Mouse (Mus musculus) skeletal muscle tissue, adult 2 months (tissue): ENCODE data around the gene Fam83g.

ENCODE experiments used
- DNase-seq: peaks from one replicate; pipeline ENCODE4 v3.0.0-alpha.2; 2012; ENCODE audit warnings: low read depth, low spot score

The Fam83g gene

DNA sequence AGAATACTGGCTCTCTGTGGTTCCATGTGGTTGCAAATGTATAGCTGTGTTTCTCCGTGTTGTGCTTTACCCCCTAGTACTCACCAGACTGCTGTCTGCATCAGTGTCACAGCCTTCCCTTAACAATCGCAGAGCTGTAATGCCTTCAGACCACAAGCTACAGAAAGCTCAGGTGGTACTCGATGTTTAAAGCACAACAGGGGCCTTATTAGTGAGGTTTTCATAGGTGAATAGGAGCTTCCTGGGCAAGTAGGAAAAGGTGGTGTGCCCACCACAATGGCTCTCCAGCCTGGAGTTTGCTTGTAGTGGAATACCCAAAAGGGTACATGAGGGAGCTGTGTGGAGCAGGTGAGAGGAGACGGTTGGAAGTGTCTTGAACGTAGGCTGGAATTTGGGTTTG lies 31.7 kb upstream of the Fam83g start:
- no peak for DNase-seq

DNA sequence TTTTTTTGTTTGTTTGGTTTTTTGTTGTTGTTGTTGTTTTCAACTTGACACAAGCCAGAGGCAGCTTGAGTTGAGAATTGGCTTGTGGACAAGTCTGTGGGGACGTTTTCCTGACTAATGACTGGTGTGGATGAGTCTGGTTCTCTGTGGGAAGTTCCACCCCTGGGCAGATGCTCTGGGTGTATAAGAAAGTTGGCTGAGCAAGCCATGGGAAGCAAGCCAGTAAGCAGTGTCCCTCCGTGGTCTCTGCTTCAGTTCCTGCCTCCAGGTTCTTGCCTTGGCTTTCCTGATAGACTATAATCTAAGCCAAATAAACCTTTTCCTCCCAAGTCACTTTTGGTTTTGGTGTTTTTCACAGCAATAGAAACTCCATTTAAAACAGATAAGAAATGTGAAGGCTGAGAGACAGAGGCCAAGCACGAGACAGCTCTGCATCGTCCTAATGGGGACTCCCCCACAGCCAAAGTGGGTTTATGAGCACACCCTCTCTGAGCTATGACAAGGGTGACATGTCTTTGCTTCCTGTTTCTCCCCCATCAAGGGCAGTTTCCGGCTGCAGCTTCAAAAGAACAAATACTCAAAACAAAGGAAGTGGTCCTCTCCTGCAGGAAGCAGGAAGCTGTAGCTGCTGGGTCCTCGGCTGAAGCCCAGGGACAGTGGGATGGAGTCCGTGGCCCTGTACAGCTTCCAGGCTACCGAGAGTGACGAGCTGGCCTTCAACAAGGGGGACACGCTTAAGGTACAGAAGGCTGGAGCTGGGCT lies 31.0 kb upstream of the Fam83g start, which contains the start of gene Grap:
Gene Grap (plus strand): TSS at position 580 of the 762 bp plus-strand sequence.
- peak; percentile 43 for DNase-seq

DNA sequence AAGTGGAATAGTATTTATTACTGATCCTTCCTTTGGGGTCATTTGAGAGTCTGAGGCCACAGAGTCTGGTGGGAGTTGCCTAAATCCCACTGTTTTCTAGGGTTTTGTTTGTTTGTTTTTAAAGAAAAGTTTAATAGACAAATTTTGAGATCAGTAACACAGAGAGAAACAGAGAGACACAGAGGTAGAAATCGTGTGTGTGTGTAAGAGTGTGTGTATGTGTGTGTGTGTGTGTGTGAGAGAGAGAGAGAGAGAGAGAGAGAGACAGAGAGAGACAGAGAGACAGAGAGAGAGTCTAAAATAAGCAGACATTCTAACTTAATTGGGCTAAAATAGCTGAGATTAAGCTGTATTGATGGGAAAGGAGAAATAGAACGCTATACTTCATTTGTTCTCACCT lies 30.3 kb upstream of the Fam83g start:
- DNase-seq, result no peak

DNA sequence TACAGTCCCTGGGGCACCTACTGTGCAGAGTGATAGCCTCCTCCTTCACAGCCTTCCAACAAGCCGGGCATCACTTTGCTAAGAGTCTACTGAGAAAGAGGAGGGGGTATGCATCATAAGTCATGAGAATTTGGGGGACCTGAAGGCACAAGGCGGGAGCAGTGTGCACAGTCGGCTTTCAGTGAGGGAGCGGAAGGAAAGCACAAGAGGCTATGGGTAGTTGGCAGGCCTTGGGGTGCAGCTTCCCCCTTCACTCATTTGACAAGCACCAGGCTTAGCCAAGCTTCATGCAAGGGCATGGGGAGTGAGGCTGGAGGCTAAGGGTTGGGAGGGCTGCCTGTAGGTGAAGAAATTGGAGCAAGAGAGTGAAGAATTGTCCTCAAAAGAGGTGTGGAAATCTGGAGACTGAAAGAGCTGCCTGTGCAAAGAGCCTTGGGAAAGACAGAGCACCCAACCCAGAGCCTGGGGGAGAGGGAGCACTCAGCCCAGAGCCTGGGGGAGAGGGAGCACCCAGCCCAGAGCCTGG lies 29.0 kb upstream of the Fam83g start:
- DNase-seq, result no peak

DNA sequence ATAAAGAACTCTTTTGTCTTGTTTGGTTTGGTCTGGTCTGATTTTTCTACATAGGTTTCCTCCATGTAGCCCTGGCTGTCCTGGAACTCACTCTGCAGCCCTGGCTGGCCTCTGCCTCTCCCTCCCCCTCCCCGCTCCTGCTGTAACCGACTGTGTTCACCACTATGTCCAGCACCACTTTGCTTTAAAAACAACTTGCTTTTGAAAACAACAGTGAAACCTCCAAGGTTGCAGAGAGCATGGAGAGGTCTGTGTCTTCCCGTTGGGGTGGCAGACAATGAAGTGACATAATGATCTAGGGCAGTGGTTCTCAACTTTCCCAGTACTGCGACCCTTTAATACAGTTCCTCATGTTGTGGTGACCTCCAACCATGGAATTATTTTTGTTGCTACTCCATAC lies 28.2 kb upstream of the Fam83g start:
- DNase-seq, result no peak

DNA sequence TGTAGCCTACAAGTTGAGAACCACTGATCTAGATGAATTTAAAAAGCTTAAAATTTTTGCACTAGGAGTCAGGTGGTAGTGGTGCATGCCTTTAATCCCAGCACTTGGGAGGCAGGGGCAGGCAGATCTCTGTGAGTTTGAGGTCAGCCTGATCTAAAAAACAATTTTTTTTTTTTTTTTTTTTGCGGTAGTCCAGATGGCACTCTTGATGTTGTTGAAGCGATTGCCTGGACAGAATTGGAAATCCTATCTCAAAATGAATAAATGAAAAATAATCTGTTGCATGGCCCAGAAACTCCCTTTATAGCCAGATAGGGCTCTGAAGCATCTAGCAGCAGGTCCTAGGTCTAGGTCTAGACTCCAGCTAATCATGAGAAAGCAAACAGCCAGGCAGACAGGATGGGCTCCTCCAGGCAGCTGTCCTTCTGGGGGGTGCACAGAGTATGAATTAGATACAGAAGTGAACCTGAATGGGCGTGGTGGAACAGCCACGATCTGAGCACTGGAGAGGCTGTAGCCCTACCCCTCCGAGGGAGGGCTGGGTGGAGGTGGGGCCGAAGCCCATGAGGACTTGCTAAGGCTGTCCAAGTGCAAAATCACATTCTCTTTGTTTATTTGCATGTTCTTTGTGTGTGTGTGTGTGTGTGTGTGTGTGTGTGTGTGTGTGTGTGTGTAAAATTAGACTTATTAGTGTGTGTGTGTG lies 27.6 kb upstream of the Fam83g start:
- no peak for DNase-seq

DNA sequence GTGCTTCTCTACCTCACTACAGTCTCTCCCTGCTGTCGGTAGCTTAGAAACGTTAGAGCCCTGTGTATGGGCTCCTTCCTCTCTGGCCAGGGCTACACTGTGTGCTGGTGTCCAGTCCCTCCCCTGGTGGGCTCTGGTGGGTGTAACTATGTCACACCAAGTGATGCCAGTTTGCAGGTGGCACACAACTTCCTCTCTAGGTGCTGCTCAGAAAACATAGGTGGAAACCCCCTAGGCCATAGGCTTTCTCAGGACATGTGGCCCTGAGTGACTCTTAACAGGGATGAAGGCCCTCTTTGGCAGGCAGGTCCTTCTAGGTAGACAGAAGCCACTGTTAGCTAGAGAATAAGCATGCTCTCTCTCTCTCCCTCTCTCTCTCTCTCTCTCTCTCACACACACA lies 26.5 kb upstream of the Fam83g start:
- no peak for DNase-seq

DNA sequence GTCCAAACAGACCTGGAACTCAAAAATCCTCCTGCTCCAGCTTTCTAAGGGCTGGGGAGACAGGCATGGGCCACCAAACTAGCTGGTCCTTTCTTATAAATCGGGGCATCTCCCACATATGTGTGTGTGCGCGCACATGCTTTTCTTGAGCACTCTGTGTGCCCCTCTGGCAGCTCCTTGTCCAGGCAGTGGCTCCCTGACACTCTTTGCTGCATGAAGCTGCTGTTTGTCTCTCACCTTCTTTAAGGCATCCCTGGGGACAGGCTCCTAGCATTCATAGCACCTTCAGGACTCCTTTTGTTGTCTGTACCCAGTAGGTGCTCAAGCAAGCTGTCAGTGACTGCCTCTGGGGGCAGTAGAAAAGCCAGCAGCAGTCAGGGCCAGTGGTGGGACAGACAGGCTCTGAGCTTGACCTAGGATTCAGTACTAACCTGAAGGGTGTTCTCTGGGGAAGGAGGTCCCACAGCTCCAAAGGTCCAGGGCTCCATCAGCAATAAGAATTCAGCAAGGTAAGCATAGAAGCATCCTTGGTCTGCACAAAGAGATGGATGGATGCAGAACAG lies 25.4 kb upstream of the Fam83g start:
- no peak for DNase-seq

DNA sequence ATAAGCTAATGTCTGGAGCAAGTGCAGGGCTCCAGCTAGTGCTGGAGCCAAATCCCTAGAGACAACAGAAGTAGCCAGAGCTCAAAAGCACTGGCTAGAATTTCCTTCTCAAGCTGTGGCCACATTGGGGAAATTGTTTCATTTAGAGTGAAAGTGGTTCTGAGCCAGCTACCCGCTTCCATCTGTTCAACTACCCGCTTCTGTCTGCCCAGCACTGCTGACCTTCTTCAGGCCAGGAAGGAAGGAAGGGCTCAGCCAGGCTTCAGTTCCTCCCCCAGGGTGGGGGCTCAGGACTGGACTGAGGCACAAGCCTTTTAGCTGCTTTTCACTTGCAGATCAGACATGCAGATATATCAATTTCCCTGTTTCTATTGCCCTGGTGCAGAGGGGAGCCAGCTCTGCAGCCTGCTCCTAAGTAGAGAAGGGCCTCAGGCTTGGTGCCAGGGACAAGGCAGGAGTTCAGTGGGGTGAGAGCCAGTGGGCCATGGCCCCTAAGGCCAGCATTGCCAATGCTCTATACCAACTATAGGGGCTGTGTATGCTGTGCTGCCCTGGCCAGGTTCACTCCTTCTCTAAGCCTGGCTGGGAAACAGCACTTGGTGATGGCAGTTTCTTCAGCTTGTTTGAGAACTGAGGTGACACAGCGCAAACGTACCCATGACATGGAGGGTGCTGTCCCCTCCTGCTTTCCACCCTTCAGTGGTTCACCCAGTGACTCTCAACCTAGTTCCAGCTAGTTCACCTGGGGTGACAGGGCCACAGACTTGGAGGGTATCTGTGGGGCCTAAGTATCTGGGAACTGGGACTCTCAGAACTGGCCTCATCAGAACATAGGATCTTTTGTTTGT lies 24.7 kb upstream of the Fam83g start:
- peak; percentile 38 for DNase-seq

DNA sequence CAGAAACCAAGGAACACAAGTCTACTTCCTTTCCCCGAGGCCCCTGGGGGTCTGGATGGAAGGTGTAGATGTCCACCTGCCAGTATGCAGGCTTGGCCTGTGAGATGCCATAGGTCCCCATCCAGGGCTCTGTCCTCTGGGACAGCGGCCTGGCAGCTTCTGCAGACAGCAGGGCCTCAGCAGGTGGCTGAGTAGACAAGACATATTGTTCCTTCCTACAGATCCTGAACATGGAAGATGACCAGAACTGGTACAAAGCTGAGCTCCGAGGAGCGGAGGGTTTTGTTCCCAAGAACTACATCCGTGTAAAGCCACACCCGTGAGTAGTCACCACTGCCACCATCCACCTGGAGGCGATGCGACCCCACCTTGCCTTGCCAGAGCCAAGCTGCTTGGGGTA lies 23.9 kb upstream of the Fam83g start:
- no peak for DNase-seq

DNA sequence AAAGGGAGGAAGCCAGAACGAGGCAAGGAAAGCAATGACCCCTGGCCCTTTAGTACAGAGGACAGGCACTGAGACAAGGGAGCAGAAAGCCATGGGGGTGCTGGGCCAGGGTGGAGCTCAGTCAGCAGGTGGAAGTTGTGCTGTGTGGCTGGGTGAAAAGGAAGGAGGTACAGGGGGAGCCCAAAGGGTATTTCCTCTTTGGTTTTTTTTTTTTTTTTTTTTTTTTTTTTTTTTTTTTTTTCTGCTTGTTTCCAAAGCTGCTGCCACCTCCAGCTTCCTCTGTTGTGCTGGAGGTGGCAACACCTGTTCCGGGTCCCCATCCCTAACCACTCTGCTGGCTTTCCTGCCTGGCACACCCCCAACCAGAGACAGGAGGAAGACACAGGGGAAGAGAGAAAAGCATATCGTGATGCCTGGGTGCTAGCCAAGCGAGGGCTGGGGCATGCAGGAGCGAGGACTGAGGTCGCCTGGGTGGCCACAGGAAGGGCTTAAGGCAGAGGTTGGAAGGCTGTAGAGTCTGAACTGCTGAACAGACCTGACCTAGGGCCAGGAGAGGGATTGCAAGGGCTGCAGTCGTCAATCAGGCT lies 23.0 kb upstream of the Fam83g start:
- DNase-seq, result no peak

DNA sequence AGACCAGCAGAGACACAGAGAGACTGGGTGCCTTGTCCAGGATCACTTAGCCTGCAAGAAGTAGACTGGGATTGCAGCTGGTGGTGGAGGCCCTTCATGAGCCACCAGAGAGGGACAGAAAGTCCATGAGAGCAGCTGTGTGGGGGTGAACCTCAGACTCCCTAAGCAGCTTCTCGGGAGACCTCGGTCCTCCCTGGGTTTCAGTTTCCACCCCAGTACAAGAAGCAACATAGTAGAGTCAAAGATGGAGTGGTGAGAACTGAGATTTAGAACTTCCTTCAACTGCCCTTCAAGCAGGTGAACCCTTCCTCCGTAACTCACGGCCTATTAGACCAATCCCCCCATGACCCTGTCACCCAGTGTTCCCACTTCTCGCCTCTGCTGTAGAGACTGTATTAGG lies 21.7 kb upstream of the Fam83g start:
- DNase-seq, result no peak

DNA sequence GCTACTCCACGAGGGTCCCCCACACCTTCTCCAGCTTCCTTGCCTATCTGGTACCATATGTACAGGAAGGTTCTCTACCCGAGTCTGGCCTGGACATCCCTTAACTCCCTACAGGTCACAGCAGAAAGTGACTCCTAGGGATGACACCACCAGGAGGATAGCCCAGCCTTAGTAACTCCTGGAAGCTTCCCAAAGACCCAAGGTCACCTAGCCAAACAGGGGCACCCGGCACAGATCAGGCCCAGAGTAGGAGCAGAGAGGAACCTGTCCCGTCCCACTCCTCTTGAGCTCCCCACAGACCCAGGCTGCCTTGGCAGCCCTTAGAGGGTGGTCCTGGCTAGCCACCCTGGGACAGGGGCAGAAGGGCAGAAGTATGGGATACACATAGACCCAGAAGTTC lies 18.5 kb upstream of the Fam83g start:
- DNase-seq, result no peak

DNA sequence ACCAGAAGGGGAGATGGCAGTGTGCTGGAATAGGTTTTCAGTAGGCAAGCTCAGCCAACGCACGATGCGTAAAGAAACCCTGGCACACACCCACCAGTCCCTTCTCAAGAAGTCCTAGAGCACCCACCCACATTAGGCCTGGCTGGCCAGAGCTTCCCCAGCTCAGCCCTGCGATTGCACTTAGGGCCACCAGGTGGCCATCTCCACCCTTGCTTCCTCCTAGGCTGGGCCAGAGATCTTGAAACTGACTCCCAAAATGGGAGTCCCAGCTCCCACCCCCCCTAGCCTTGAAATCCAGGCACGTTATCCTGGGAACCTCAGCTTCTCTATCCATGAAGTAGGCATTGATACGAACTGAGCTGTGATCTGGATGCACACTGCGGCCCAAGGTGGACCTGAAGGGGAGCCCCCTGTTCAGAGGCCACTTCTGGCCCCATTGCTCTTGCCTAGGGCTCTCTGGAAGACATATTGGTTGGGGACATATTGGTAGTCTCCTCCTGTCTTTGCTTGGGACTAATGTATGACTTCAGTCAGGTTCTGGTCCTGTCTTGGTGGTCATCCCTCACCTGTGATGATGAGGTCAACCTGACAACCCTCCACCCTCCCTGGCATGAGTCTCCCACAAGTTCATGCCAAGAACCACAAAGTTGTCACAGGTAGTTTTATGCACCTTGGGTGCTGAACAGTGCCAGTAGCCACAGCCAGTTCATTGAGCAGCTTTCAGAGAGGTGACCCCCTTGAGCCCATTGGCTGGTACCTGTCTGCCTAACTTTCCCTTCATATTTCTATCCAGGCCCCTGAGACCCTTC lies 17.7 kb upstream of the Fam83g start:
- peak; percentile 31 for DNase-seq

DNA sequence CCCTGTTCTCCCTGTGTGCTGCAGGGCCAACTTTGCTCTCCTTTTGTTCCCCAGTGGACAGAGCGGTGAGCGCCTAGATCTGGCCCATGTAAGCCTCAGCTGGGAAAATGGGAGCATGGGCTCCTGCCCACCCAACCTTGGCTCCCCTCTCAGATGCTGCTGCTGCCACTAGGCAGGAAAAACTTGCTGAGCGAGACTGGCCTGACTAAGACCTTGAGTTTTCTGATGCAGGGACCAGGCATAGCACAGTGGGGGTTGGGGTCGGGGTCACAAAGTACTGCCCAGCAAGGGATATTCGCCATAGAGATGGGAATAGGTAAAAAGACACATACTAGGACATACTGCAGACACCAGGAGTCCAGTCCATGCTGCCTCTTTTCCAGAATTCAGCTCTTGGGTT lies 16.6 kb upstream of the Fam83g start:
- no peak for DNase-seq

DNA sequence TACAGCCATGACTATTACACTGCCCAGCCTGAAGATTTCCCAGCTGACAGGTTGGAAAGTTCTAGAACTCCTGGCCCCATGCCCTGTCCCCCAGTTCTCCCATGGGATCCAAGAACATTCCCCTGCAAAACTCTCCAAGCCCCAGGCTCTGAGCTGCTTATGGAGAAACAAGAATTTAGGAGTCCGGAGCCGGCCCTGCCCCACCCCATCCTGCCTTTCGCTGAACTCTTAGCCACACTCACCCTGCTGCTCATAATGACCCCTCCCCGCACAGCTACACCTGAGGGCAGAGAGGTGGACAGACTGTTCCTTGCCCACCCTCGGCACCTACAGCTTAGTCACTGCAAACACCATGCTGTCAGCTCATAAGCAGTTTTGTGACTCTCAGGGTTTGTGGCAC lies 16.1 kb upstream of the Fam83g start:
- DNase-seq, result no peak

DNA sequence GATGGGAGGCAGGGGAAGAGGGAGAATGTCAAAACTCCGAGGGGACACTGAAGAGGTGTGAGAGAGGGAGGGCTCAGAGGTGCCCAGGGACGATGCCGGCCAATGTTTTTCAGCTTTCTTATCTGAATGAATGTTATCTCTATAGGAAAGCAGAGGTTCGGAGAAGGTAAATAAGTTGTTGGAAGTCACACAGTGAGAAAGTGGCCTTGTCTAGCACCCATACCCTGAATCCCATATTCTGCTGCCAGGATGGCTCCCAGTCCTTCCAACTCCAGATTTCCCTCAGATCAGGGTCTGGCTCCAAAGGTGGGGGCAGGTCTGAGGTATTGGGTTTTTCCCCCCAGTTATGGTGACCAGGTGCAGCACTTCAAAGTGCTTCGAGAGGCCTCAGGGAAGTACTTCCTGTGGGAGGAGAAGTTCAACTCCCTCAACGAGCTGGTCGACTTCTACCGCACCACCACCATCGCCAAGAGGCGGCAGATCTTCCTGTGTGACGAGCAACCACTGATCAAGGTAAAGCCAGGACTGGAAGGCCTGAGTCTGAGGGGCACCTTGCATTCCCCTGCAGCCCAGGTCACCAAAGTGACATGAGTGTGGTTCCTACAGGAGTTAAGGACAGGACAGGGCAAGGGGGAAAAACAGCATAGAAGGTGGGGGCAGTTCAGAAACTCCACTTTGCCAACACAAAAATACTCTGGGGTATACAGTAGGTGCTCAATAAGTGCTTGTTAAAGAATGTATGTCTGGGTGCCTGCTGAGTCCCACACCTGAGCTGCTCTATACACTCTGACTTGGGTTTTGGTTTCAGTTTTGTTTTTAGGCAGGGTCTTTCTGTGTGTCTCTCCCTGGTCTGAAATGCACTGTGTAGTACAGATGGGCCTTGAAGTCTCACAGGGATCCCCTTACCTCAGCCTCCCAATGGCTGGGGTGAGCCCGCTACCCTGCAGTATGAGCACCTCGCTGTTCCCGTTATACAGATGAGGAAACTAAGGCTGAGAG lies 14.1 kb upstream of the Fam83g start:
- DNase-seq, result no peak

DNA sequence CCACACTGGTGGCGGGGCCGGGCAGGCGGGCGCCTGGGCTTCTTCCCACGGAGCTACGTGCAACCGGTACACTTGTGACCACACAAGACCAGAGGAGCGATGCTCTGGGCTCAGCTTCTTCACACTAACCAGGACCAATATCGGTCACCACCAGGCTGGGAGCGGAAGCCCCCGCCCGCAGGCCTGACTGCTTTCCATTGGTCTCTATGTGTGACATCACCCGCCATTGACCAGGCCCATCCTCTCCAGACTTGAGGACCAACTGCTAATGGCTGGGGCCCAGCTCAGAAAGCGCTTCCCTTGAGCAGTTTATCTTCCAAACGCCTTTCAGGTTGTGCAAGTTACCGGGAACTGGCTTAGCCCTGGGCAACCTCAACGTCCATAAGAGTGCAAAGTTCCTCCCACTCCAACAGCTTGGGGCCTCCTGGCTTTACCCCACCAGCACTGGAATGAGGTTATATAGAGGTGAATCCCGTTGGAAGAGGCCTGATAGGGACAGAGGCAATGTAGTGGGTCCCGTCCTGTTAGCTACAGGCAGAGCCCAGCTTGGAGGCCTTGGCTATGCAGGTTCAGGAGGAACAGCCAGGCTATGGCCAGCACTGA lies 12.0 kb upstream of the Fam83g start:
- no peak for DNase-seq

DNA sequence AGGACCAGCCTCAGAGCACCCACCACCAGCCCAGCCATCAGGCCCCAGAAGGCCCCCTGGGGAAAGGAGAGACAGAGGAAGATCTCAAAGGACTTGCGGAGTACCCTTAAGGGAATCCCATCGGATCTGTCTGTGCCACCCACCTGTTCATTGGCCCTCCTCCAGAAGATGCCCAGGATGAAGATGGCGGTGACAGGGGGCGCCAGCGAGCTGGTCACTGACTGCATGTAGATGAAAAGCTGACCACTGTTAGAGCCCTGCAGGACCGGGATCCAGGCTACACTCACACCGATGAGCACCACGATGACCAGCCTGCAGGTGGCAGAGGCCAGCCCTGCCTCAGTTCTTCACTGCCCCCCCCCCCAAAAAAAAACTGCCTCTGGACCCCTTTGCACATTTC lies 10.2 kb upstream of the Fam83g start:
- peak; percentile 16 for DNase-seq
